Mouse (Mus musculus): ENCODE measurements around the gene Rd3l. TPM values are rescaled to one million over a fixed set of nuclear protein-coding genes. Genes with fewer than 3 reads are reported as not detected.
A peak's percentile ranks its signal among the peaks of the same experiment; 100 is the strongest.
"Not testable (repeated sequence)": the region's sequence is repeated elsewhere in the genome, so short reads cannot be mapped to it uniquely, and the experiment has no call there.

Gene Rd3l
- polyA plus RNA-seq, 1 experiment from 2014 or later = not detected

DNA sequence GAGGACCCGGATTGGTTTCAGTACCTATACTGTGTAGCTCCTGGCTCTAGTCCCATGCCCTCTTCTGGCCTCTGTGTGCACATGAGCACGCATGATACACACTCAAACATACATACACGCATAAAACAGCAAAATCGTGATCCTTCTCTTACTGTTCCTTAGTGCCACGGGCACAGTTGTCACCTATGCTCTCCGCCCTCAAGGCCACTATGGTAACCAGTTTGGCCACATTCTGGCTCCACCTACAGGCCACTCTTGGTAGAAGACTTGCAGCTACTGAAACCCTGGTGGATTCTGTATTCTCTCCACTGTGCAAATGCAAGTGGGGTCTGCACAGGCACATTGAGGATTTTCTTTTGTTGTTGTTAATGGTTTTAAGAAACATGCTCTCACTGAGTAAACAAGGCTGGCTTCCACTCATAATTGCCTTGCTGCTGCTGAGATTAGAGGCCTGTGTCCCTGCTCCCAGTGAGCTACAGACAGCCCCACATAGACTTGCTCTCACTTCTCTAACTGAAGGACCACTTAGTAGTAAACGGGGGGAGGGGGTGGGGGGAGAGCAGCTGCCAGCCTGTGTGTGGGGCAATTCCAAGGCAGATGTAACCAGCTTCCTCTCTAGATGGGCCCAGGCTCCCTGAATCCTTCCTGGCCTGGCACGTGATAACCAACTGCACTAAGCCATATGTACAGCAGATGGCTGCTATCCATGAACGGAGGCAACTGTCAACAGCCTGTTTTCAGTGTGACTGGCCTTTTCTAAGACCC, 22.8 kb downstream of the Rd3l start:
- H3K9ac ChIP-seq = no peak overlapping the region
- peak; percentile 52; the same call in 1 of the 2 replicates for ATAC-seq (replicated peaks; ENCODE audit: low FRiP score)
- 44% methylated on average over 9 of the region's 9 CpGs for WGBS
- H3K4me2 ChIP-seq = no peak overlapping the region
- peaks cover 4% of the 10 kb centered on the region; the same call in 1 of the 2 replicates for H3K9me3 ChIP-seq (replicated peaks)
- no peak overlapping the region for H3K27ac ChIP-seq
- no peaks in the 10 kb centered on the region for H3K4me1 ChIP-seq
- H3K36me3 ChIP-seq = peaks cover 42% of the 10 kb centered on the region
- no peaks in the 10 kb centered on the region for H3K27me3 ChIP-seq
- H3K4me3 ChIP-seq (replicated peaks) = no peak overlapping the region

DNA sequence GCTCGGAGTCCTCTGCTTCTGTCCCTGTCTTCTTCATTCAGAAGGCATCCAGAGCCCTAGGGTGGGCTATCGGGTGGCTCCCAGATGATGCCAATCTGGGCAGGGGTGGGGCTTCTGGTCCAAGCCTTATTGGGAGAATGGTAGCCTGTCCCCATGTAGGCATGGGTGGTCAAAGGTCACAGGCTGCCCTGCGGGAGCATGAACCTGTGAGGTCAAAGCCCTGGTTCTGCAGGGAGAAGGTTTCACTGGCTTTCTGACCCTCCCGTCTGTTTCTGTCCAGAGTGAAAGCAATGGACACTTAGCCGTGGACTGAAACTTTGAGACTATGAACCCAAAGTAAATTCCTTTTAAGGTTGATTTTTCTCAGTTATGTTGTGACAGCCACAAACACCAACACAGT, 24.9 kb downstream of the Rd3l start:
- no peak overlapping the region for H3K27ac ChIP-seq
- no peak overlapping the region for H3K9ac ChIP-seq
- no peaks in the 10 kb centered on the region for H3K27me3 ChIP-seq
- H3K9me3 ChIP-seq (replicated peaks) = peaks cover 4% of the 10 kb centered on the region; the same call in 1 of the 2 replicates
- no peak for ATAC-seq (replicated peaks; ENCODE audit: low FRiP score)
- H3K36me3 ChIP-seq = peaks cover 21% of the 10 kb centered on the region
- no peak overlapping the region for H3K4me2 ChIP-seq
- no peak overlapping the region for H3K4me3 ChIP-seq (replicated peaks)
- WGBS = 68% methylated on average over 5 of the region's 5 CpGs
- peaks cover 14% of the 10 kb centered on the region for H3K4me1 ChIP-seq

DNA sequence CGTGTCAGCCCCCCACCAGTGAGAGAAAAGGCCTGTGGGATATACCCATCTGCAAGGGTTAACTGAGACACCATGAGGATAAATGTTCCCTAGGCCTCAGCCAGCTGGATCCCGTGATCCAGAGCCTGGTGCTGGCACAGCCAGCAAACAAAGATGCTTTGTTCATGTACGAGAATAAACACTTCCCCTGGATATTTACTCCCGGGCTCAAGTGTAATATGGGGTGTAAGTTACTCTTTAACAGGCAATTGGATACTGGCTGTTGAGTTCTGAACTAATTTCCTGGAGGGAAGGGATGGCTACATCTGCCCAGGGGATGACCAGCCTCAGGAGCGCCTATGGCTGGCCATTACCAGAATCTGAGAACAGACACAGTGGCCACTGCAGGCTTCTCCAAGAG, 29.4 kb downstream of the Rd3l start:
- no peaks in the 10 kb centered on the region for H3K27me3 ChIP-seq
- H3K4me3 ChIP-seq (replicated peaks) = no peak overlapping the region
- 35% methylated on average over 5 of the region's 5 CpGs for WGBS
- ATAC-seq (replicated peaks; ENCODE audit: low FRiP score) = peak; percentile 74
- H3K4me2 ChIP-seq = no peak overlapping the region
- H3K36me3 ChIP-seq = no peaks in the 10 kb centered on the region
- H3K27ac ChIP-seq = peak overlapping the region; percentile 48; the same call in 1 of the 2 replicates
- H3K4me1 ChIP-seq = peaks cover 17% of the 10 kb centered on the region
- H3K9me3 ChIP-seq (replicated peaks) = no peaks in the 10 kb centered on the region
- no peak overlapping the region for H3K9ac ChIP-seq

DNA sequence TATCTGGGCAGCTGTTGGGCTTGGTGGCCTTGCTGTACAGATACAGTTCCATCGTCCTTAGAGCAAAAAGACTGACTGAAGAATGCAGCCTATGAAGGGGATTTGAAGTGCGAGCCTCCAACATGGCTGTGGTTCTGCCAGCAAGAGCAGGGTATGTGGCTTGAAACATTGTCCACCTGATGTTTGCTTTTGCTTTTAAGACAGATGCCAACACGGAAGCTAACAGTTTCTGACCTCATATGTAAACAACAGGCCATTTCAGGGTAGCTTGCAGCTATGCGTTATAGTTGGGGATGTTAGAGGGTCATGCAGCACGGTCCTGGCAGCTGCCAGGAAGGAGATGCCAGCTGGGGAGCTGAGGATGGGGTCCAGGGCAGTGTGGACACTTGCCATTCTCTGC, 30.6 kb downstream of the Rd3l start:
- no peak overlapping the region for H3K4me3 ChIP-seq (replicated peaks)
- H3K9me3 ChIP-seq (replicated peaks) = no peaks in the 10 kb centered on the region
- H3K36me3 ChIP-seq = no peaks in the 10 kb centered on the region
- H3K27ac ChIP-seq = no peak overlapping the region
- no peak overlapping the region for H3K9ac ChIP-seq
- no peak for ATAC-seq (replicated peaks; ENCODE audit: low FRiP score)
- H3K27me3 ChIP-seq = no peaks in the 10 kb centered on the region
- WGBS = 77% methylated on average over 5 of the region's 5 CpGs
- no peak overlapping the region for H3K4me2 ChIP-seq
- peaks cover 25% of the 10 kb centered on the region for H3K4me1 ChIP-seq

DNA sequence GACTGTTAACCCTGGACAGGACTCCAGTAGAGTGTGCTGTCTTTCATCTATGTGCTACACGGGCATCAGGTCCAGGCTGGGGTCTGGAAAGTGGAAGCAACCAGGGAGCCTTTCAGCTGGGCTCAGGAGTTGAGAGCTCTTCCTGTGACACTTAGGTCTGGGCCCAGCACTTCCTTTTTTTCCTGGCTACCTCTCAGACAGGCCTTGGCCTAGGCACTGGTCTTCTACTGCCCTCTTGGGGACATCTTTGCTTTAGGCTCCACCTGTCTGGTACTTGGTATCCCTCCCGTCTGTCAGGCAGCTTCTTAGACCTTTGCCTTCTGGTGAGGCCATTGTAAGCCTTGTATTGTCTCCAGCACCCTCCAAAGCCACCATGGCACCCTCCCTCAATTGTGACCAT, 34.4 kb downstream of the Rd3l start:
- Histone ChIP-seq H3K27me3 (no peaks in the 10 kb centered on the region), H3K27ac (peak overlapping the region; percentile 82), H3K36me3 (no peaks in the 10 kb centered on the region), H3K9ac (no peak overlapping the region), H3K4me2 (no peak overlapping the region), H3K4me1 (peaks cover 41% of the 10 kb centered on the region), H3K9me3 (replicated peaks) (no peaks in the 10 kb centered on the region), H3K4me3 (replicated peaks) (no peak overlapping the region)
- WGBS = 44% methylated on average over 2 of the region's 2 CpGs
- 0 out of 2 replicates have a peak, but pooled peaks have one; percentile 22 for ATAC-seq (replicated peaks; ENCODE audit: low FRiP score)

DNA sequence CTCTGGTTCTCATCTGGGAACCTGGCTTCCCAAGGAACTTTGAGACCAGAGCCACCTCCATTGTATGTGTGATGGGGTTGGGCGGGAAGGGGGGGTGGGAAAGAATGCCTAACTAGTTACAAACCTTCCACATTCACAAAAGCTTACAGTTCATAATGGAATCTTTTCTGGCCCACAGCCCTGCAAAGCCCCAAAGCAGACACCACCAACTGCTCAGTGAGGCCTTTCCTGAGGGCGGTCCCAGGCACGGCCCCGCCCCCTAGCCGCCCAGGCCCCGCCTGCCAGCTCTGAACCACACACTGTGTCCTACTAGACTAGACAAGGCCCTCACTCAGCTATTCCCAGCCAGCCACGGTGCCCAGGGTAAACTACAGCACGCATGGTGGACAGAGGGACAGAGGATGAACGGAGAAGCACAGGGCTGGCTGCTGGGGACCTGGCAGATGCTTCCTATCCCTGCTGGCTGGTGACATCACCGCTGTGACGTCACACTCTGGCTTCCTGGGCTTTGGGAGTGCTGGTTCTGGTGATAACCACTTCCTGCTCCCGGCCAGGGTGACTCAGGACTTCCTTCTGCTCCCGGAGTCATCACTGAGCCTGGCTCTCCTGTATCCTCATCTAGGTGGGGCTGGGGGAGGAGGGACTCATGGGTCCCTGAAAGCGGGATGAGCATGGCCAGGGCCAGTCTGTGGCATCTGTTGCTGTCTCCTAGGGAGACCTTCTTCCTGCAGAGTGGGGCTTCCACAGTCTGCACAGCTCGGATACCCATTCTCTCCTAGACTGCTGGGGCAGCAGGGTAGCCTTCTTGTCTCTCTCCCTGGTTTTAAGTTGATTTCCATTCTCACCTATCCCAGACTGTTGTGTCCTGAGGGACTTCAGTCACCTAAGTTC, 35.1 kb downstream of the Rd3l start:
- Histone ChIP-seq H3K4me1 (peaks cover 35% of the 10 kb centered on the region), H3K27ac (peak overlapping the region; percentile 93)
- ATAC-seq (replicated peaks; ENCODE audit: low FRiP score) = peak; percentile 73
- H3K27me3 ChIP-seq; H3K9ac ChIP-seq; H3K9me3 ChIP-seq (replicated peaks); H3K4me2 ChIP-seq; H3K36me3 ChIP-seq; H3K4me3 ChIP-seq (replicated peaks): not testable (repeated sequence)
- 71% methylated on average over 13 of the region's 15 CpGs for WGBS

DNA sequence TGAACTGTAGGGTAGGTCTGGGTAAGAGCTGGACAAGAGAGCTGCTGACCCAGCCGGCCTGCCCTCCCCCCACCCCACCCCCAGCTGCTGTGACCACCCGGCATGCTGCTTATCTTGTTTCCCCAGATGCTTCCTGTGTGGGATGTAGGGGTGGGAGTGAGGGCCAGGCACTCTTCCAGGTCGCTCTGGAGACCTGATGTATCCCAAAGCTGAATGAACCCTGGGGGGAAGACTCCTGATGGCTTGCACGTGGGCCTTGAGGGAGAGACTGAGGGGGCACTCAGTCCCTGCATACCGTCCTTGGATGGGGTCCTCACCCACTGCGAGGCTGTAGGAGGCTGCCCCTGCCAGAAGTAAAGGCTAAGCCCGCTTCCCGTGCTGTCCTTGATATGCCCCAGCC, 36.0 kb downstream of the Rd3l start:
- Histone ChIP-seq H3K9me3 (replicated peaks) (no peaks in the 10 kb centered on the region), H3K27ac (peak overlapping the region; percentile 93), H3K4me2 (0 out of 2 replicates have a peak overlapping the region, but pooled peaks have one; percentile 7), H3K4me1 (peaks cover 33% of the 10 kb centered on the region), H3K27me3 (no peaks in the 10 kb centered on the region), H3K36me3 (no peaks in the 10 kb centered on the region), H3K4me3 (replicated peaks) (no peak overlapping the region), H3K9ac (no peak overlapping the region)
- peak; percentile 15; the same call in 1 of the 2 replicates for ATAC-seq (replicated peaks; ENCODE audit: low FRiP score)
- 25% methylated on average over 8 of the region's 8 CpGs for WGBS

DNA sequence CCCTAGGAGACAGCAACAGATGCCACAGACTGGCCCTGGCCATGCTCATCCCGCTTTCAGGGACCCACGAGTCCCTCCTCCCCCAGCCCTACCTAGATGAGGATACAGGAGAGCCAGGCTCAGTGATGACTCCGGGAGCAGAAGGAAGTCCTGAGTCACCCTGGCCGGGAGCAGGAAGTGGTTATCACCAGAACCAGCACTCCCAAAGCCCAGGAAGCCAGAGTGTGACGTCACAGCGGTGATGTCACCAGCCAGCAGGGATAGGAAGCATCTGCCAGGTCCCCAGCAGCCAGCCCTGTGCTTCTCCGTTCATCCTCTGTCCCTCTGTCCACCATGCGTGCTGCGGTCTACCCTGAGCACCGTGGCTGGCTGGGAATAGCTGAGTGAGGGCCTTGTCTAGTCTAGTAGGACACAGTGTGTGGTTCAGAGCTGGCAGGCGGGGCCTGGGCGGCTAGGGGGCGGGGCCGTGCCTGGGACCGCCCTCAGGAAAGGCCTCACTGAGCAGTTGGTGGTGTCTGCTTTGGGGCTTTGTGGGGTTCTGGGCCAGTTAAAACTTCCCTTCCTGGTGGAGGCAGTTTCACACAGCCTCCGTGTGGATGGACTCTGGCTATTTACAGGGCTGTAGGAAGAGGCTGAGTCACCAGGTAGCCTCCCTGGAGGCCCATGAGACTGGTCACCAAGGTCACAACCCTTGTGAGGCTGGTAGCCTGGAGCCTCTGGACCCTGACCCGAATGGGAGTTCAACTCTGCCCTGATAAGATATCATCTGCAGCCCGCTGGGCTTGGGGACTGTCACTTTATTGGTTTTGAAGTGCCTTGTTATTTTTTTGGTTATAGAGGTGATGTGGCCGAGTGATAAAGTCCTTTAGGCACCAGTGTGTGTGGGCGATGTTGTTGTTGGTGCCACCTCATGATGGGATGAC, 36.8 kb downstream of the Rd3l start:
- Histone ChIP-seq H3K9ac (0 out of 2 replicates have a peak overlapping the region, but pooled peaks have one; percentile 2), H3K4me1 (peaks cover 36% of the 10 kb centered on the region), H3K27ac (peak overlapping the region; percentile 93), H3K4me2 (peak overlapping the region; percentile 41), H3K4me3 (replicated peaks) (0 out of 2 replicates have a peak overlapping the region, but pooled peaks have one; percentile 6)
- ATAC-seq (replicated peaks; ENCODE audit: low FRiP score) = peak; percentile 66
- not testable (repeated sequence) for H3K36me3 ChIP-seq; H3K9me3 ChIP-seq (replicated peaks); H3K27me3 ChIP-seq
- 61% methylated on average over 18 of the region's 20 CpGs for WGBS

DNA sequence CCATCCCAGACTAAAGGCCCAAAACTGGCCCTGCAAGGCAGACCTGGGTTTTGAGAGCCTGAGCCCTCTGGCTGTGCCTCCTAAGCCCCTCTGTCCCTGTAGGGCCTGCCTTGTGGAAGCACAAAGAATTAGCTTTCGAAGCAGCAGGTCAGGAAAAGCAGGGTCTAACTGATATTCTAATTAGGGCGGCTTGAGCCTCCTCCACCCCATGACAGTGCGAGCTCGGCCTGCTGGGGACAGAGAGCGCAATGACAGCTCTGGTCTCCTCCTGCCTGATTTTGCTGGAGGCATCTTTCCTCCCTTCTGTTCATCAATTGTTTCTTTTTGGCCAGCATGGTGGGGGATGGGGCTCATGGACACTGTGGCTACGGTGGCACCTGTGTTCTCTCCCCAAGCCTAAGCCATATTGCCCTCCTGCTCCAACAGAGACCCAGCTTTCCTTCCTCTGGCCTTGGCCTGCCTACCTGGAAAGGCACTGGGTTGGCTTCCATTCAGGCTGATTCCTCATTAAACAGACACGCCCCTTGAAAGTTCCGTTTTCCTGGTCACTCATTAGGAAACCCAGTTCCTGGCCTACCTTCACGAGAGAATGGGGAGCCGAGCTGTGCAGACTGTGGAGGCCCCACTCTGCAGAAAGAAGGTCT, 37.6 kb downstream of the Rd3l start:
- Histone ChIP-seq H3K36me3 (no peaks in the 10 kb centered on the region), H3K4me3 (replicated peaks) (0 out of 2 replicates have a peak overlapping the region, but pooled peaks have one; percentile 6), H3K4me2 (peak overlapping the region; percentile 41), H3K9ac (no peak overlapping the region), H3K27ac (peak overlapping the region; percentile 77), H3K4me1 (peaks cover 44% of the 10 kb centered on the region), H3K27me3 (no peaks in the 10 kb centered on the region), H3K9me3 (replicated peaks) (no peaks in the 10 kb centered on the region)
- no peak for ATAC-seq (replicated peaks; ENCODE audit: low FRiP score)
- WGBS = 71% methylated on average over 10 of the region's 10 CpGs

DNA sequence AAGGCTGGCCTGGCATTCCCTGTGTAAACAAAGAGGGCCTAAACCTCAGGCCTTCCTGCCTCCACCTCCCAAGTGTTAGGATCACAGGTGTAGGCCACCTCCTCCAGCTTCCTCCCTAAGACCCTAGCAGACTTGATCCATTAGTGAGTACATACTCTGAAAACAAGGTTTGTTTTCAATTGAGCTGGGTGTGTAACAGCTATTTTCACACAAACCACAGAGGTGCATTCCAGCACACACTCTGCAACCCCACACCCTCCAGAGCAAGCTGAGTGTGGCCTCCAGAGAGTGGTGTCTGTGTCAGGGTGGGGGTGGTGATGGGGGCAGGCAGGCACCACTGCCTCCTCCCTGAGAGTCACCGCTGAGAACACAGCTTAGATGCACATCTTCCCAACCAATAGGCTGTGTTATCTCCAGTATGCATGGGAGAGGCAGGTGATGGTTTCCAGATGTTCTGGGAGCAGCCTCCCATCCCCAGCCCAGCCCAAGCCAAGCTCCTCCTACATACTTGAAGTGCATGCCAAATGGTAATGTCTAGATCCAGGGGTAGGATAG, 42.4 kb downstream of the Rd3l start:
- 21% methylated on average over 1 of the region's 1 CpGs for WGBS
- ATAC-seq (replicated peaks; ENCODE audit: low FRiP score) = peak; percentile 54

More for the DNA sequence above, 42.4 kb downstream of the Rd3l start:
- Histone ChIP-seq H3K4me1 (peaks cover 57% of the 10 kb centered on the region), H3K36me3 (no peaks in the 10 kb centered on the region), H3K27me3 (no peaks in the 10 kb centered on the region), H3K9ac (no peak overlapping the region), H3K27ac (peak overlapping the region; percentile 89), H3K4me3 (replicated peaks) (no peak overlapping the region), H3K9me3 (replicated peaks) (no peaks in the 10 kb centered on the region), H3K4me2 (no peak overlapping the region)
